In genomic region chr8:113813966-113814365, GRCm38 (mm10) we compare ENCODE assay signal across 27 mouse cellular contexts. TPM values are rescaled to one million over a fixed set of nuclear protein-coding genes. Genes with fewer than 3 reads are reported as not detected.
DNase-seq lines count a peak whose midpoint lies in the region; ATAC-seq and TF ChIP-seq lines count a peak whose summit lies in the region.
"Had no signal": no experiment of that assay in that cellular context is flagged by ENCODE, and none has a peak within 500 bp of the region (broad histone marks: within the 10 kb centered on the region; RNA-seq: fewer than 3 reads in every experiment).

No protein-coding gene starts in this region.

- no peak overlapping the region for H3K4me3 ChIP-seq in forebrain, embryonic 14.5 days (ENCODE audit: low read depth, low read length)
- H3K4me3 ChIP-seq in forebrain, embryonic 15.5 days, result no peak overlapping the region
- no peak overlapping the region for H3K4me3 ChIP-seq in lung, embryonic 14.5 days (ENCODE audit: low read depth, low read length)
- H3K4me3 ChIP-seq in embryonic facial prominence, embryonic 13.5 days, result no peak overlapping the region
- H3K4me3 ChIP-seq: embryonic facial prominence, embryonic 12.5 days; erythroblast, embryonic 14.5 days; midbrain, embryonic 12.5 days had no signal

- peak; percentile 0 for DNase-seq in forebrain, embryonic 14.5 days (ENCODE audit: low spot score)
- DNase-seq in lung, embryonic 14.5 days, result peak; percentile 11
- DNase-seq in lung, postnatal 36 days, result no peak
- peak; percentile 1 for DNase-seq in embryo, embryonic 10.5 days (ENCODE audit: low spot score)
- no peak for DNase-seq in frontal cortex, postnatal 25 days (ENCODE audit: low spot score in 2 of 2)
- DNase-seq: adrenal gland, postnatal 10 days; cerebellum, adult 8-10 months; cerebellum, postnatal 36 days; gastrocnemius, postnatal 14 days; heart, postnatal 36 days; kidney, adult 8-10 months; kidney, postnatal 14 days; layer of hippocampus, adult 9-11 months; liver; lung, adult 2 months; lung, postnatal 14 days; thymus, postnatal 14 days had no signal

- ATAC-seq in forebrain, embryonic 14.5 days, result no peak
- ATAC-seq in forebrain, embryonic 15.5 days (replicated peaks), result no peak
- ATAC-seq in lung, embryonic 14.5 days (ENCODE audit: insufficient read depth), result no peak
- ATAC-seq in embryonic facial prominence, embryonic 13.5 days (ENCODE audit: insufficient number of reproducible peaks, insufficient read depth, low FRiP score, low TSS enrichment, low read depth), result no peak
- ATAC-seq: intestine, embryonic 16.5 days; Patski had no signal

- H3K4me1 ChIP-seq in forebrain, embryonic 14.5 days (ENCODE audit: control insufficient read depth, insufficient read depth, low read length), result no peaks in the 10 kb centered on the region
- no peaks in the 10 kb centered on the region for H3K4me1 ChIP-seq in forebrain, embryonic 15.5 days
- no peaks in the 10 kb centered on the region for H3K4me1 ChIP-seq in lung, embryonic 14.5 days (ENCODE audit: insufficient read depth)
- no peaks in the 10 kb centered on the region for H3K4me1 ChIP-seq in embryonic facial prominence, embryonic 13.5 days
- H3K4me1 ChIP-seq: embryonic facial prominence, embryonic 12.5 days had no signal

- no peaks in the 10 kb centered on the region for H3K36me3 ChIP-seq in forebrain, embryonic 14.5 days (ENCODE audit: control insufficient read depth, insufficient read depth, low read length)
- H3K36me3 ChIP-seq in forebrain, embryonic 15.5 days, result no peaks in the 10 kb centered on the region
- no peaks in the 10 kb centered on the region for H3K36me3 ChIP-seq in lung, embryonic 14.5 days (ENCODE audit: insufficient read depth)
- H3K36me3 ChIP-seq in embryonic facial prominence, embryonic 13.5 days, result no peaks in the 10 kb centered on the region
- H3K36me3 ChIP-seq: embryonic facial prominence, embryonic 12.5 days; G1E; midbrain, embryonic 12.5 days had no signal

- no peak overlapping the region for H3K9ac ChIP-seq in forebrain, embryonic 14.5 days (ENCODE audit: low read length)
- H3K9ac ChIP-seq in forebrain, embryonic 15.5 days (replicated peaks), result no peak overlapping the region
- no peak overlapping the region for H3K9ac ChIP-seq in lung, embryonic 14.5 days
- H3K9ac ChIP-seq in embryonic facial prominence, embryonic 13.5 days, result no peak overlapping the region
- H3K9ac ChIP-seq: embryonic facial prominence, embryonic 12.5 days; liver, embryonic 14.5 days; midbrain, embryonic 12.5 days had no signal

- WGBS in forebrain, embryonic 14.5 days, result 29% methylated on average over 6 of the region's 6 CpGs
- 30% methylated on average over 6 of the region's 6 CpGs for WGBS in forebrain, embryonic 15.5 days
- 46% methylated on average over 6 of the region's 6 CpGs for WGBS in lung, embryonic 14.5 days
- WGBS in embryonic facial prominence, embryonic 13.5 days, result 49% methylated on average over 6 of the region's 6 CpGs

- TF ChIP-seq CTCF in lung, embryonic 14.5 days (IDR thresholded peaks at IDR 0.05; ENCODE audit: low read depth), result no peak

- no peaks in the 10 kb centered on the region for H3K27me3 ChIP-seq in forebrain, embryonic 14.5 days (replicated peaks; ENCODE audit: control insufficient read depth, insufficient read depth, low read length)
- H3K27me3 ChIP-seq in forebrain, embryonic 15.5 days, result no peaks in the 10 kb centered on the region
- no peaks in the 10 kb centered on the region for H3K27me3 ChIP-seq in lung, embryonic 14.5 days (ENCODE audit: insufficient read depth, low read length)
- H3K27me3 ChIP-seq in embryonic facial prominence, embryonic 13.5 days, result no peaks in the 10 kb centered on the region
- H3K27me3 ChIP-seq: embryonic facial prominence, embryonic 12.5 days; midbrain, embryonic 12.5 days; Patski had no signal

- no peak overlapping the region for H3K4me2 ChIP-seq in forebrain, embryonic 14.5 days (ENCODE audit: low read length)
- H3K4me2 ChIP-seq in forebrain, embryonic 15.5 days (replicated peaks), result no peak overlapping the region
- H3K4me2 ChIP-seq in lung, embryonic 14.5 days, result no peak overlapping the region
- H3K4me2 ChIP-seq in embryonic facial prominence, embryonic 13.5 days, result no peak overlapping the region
- H3K4me2 ChIP-seq: embryonic facial prominence, embryonic 12.5 days; heart, embryonic 11.5 days; midbrain, embryonic 12.5 days had no signal

- H3K27ac ChIP-seq in forebrain, embryonic 14.5 days (ENCODE audit: low read depth, low read length), result no peak overlapping the region
- no peak overlapping the region for H3K27ac ChIP-seq in forebrain, embryonic 15.5 days (replicated peaks)
- no peak overlapping the region for H3K27ac ChIP-seq in lung, embryonic 14.5 days (ENCODE audit: low read depth)
- H3K27ac ChIP-seq in embryonic facial prominence, embryonic 13.5 days, result peak overlapping the region; percentile 39
- H3K27ac ChIP-seq: embryonic facial prominence, embryonic 12.5 days; liver, embryonic 14.5 days; midbrain, embryonic 12.5 days had no signal

- H3K9me3 ChIP-seq in forebrain, embryonic 14.5 days (replicated peaks; ENCODE audit: control insufficient read depth, low read length), result no peaks in the 10 kb centered on the region
- H3K9me3 ChIP-seq in forebrain, embryonic 15.5 days, result no peaks in the 10 kb centered on the region
- no peaks in the 10 kb centered on the region for H3K9me3 ChIP-seq in lung, embryonic 14.5 days (ENCODE audit: low read depth, low read length)
- no peaks in the 10 kb centered on the region for H3K9me3 ChIP-seq in embryonic facial prominence, embryonic 13.5 days

RNA-seq across cellular contexts. Expression of gene Adamts18, which starts 34.6 kb away (rescaled TPM):
- 8.8 and 13.3 TPM in 2 replicates for polyA plus RNA-seq in forebrain, embryonic 14.5 days (2014; fragmentation: Nextera tagmentation; extraction: Ambion mirVana)
- 22.1 and 23.3 TPM in 2 replicates for polyA plus RNA-seq in forebrain, embryonic 15.5 days (2015; fragmentation: Nextera tagmentation; extraction: Ambion mirVana)
- polyA plus RNA-seq in lung, embryonic 14.5 days (2014; fragmentation: Nextera tagmentation; extraction: Ambion mirVana), result 11.5 and 13.1 TPM in 2 replicates
- 8.7 and 11.0 TPM in 2 replicates for polyA plus RNA-seq in embryonic facial prominence, embryonic 13.5 days (2015; fragmentation: Nextera tagmentation; extraction: Ambion mirVana)
- polyA plus RNA-seq: erythroblast, embryonic 14.5 days; G1E; lung, adult 2 months; Patski had no signal

Comparison
In these comparisons a context has a peak if more than half of its experiments do, and no peak if none do; other contexts are left out.
1. DNase-seq: peak in forebrain, embryonic 14.5 days (single experiment), lung, embryonic 14.5 days (single experiment) and embryo, embryonic 10.5 days (single experiment); none in lung, postnatal 36 days (single experiment) and frontal cortex, postnatal 25 days (0 of 2).